Mouse (Mus musculus) adrenal gland, postnatal 4 days (tissue): ENCODE results near the gene Rbfox1. TPM values are rescaled to one million over a fixed set of nuclear protein-coding genes. Genes with fewer than 3 reads are reported as not detected.

Experiments
- DNase-seq, 2 experiments: peaks; one replicate each; pipeline ENCODE4 v3.0.0; 2021 to 2022; ENCODE audit warnings: low spot score in 2 of 2, mixed read lengths in 2 of 2
- total RNA-seq, 2 experiments: library from RNA; stranded (reverse); gene quantifications; 2 replicates each; pipeline ENCODE4 v1.2.3; 2021

Rbfox1 gene
- total RNA-seq, 2 experiments from 2014 or later = 9.7 to 10.4 TPM

- DNase-seq = no peak
These were observed 1247.3 kb downstream of the Rbfox1 start for GRCm38 (mm10) chr16:7132434-7132833.

GRCm38 (mm10) chr16:7136971-7137370 is 1251.8 kb downstream of the Rbfox1 start:
- DNase-seq = no peak

- DNase-seq = no peak
These were observed 1254.3 kb downstream of the Rbfox1 start for GRCm38 (mm10) chr16:7139480-7139879.

GRCm38 (mm10) chr16:7140909-7141308 is 1255.8 kb downstream of the Rbfox1 start:
- no peak for DNase-seq

GRCm38 (mm10) chr16:7145505-7145904 is 1260.3 kb downstream of the Rbfox1 start:
- no peak for DNase-seq

GRCm38 (mm10) chr16:7146454-7146853 is 1261.3 kb downstream of the Rbfox1 start:
- DNase-seq = no peak

GRCm38 (mm10) chr16:7147884-7148283 is 1262.7 kb downstream of the Rbfox1 start:
- DNase-seq = no peak

- DNase-seq = no peak
These were observed 1264.1 kb downstream of the Rbfox1 start for GRCm38 (mm10) chr16:7149106-7149899.

- DNase-seq = no peak
These were observed 1265.1 kb downstream of the Rbfox1 start for GRCm38 (mm10) chr16:7150201-7150791.

- DNase-seq = no peak
These were observed 1267.2 kb downstream of the Rbfox1 start for GRCm38 (mm10) chr16:7152401-7152800.

GRCm38 (mm10) chr16:7154671-7155070 is 1269.5 kb downstream of the Rbfox1 start:
- DNase-seq = no peak

GRCm38 (mm10) chr16:7158856-7159826 is 1274.0 kb downstream of the Rbfox1 start:
- DNase-seq = no peak

- DNase-seq = no peak
These were observed 1274.7 kb downstream of the Rbfox1 start for GRCm38 (mm10) chr16:7159827-7160217.

- DNase-seq = no peak
These were observed 1277.0 kb downstream of the Rbfox1 start for GRCm38 (mm10) chr16:7162168-7162567.

GRCm38 (mm10) chr16:7163688-7164087 is 1278.5 kb downstream of the Rbfox1 start:
- DNase-seq = no peak

GRCm38 (mm10) chr16:7164153-7164737 is 1279.1 kb downstream of the Rbfox1 start:
- no peak for DNase-seq

- DNase-seq = no peak
These were observed 1290.8 kb downstream of the Rbfox1 start for GRCm38 (mm10) chr16:7175960-7176359.

GRCm38 (mm10) chr16:7187788-7188187 is 1302.6 kb downstream of the Rbfox1 start:
- DNase-seq = no peak

- DNase-seq = no peak
These were observed 1308.4 kb downstream of the Rbfox1 start for GRCm38 (mm10) chr16:7193535-7193934.

- no peak for DNase-seq
These were observed 1312.8 kb downstream of the Rbfox1 start for GRCm38 (mm10) chr16:7197953-7198352.

GRCm38 (mm10) chr16:7200239-7200638 is 1315.1 kb downstream of the Rbfox1 start:
- no peak for DNase-seq
